Mouse (Mus musculus): Measurements from ENCODE around the gene 6030445D17Rik. TPM values are rescaled to one million over a fixed set of nuclear protein-coding genes. Genes with fewer than 3 reads are reported as not detected.
A peak's percentile ranks its signal among the peaks of the same experiment; 100 is the strongest.

Gene 6030445D17Rik
- polyA plus RNA-seq, 1 experiment from 2014 or later = 0.09 TPM

- no peak overlapping the region for H3K27ac ChIP-seq
- no peaks in the 10 kb centered on the region for H3K27me3 ChIP-seq
- no peaks in the 10 kb centered on the region for H3K4me1 ChIP-seq
- no peaks in the 10 kb centered on the region for H3K36me3 ChIP-seq
- WGBS = 78% methylated on average over 15 of the region's 15 CpGs
- H3K9ac ChIP-seq = no peak overlapping the region
- H3K4me3 ChIP-seq = no peak overlapping the region
- H3K4me2 ChIP-seq (replicated peaks) = no peak overlapping the region
- no peaks in the 10 kb centered on the region for H3K9me3 ChIP-seq
- ATAC-seq (ENCODE audit: insufficient number of reproducible peaks, insufficient read depth, low FRiP score, low TSS enrichment) = no peak
Measured at GRCm38 (mm10) chr4:136441354-136442043, 20.6 kb upstream of the 6030445D17Rik start.

- ATAC-seq (ENCODE audit: insufficient number of reproducible peaks, insufficient read depth, low FRiP score, low TSS enrichment) = no peak
- 81% methylated on average over 4 of the region's 4 CpGs for WGBS
- no peaks in the 10 kb centered on the region for H3K9me3 ChIP-seq
Measured at GRCm38 (mm10) chr4:136444561-136444960, 17.5 kb upstream of the 6030445D17Rik start.

GRCm38 (mm10) chr4:136449795-136450194 lies 12.3 kb upstream of the 6030445D17Rik start:
- ATAC-seq (ENCODE audit: insufficient number of reproducible peaks, insufficient read depth, low FRiP score, low TSS enrichment) = no peak
- Histone ChIP-seq H3K36me3 (no peaks in the 10 kb centered on the region), H3K9ac (no peak overlapping the region), H3K27me3 (no peaks in the 10 kb centered on the region), H3K4me1 (peaks cover under 1% of the 10 kb centered on the region; the same call in 1 of the 2 replicates), H3K27ac (no peak overlapping the region), H3K4me3 (no peak overlapping the region), H3K9me3 (no peaks in the 10 kb centered on the region), H3K4me2 (replicated peaks) (no peak overlapping the region)
- 90% methylated on average over 5 of the region's 5 CpGs for WGBS

More at GRCm38 (mm10) chr4:136444561-136444960, 17.5 kb upstream of the 6030445D17Rik start:
- no peaks in the 10 kb centered on the region for H3K4me1 ChIP-seq
- H3K4me3 ChIP-seq = no peak overlapping the region
- no peak overlapping the region for H3K9ac ChIP-seq
- H3K4me2 ChIP-seq (replicated peaks) = no peak overlapping the region
- no peaks in the 10 kb centered on the region for H3K27me3 ChIP-seq
- no peak overlapping the region for H3K27ac ChIP-seq
- H3K36me3 ChIP-seq = no peaks in the 10 kb centered on the region

- WGBS = 72% methylated on average over 4 of the region's 4 CpGs
- no peak overlapping the region for H3K9ac ChIP-seq
- peaks cover 5% of the 10 kb centered on the region; the same call in 1 of the 2 replicates for H3K4me1 ChIP-seq
Measured at GRCm38 (mm10) chr4:136450271-136450670, 11.8 kb upstream of the 6030445D17Rik start.

GRCm38 (mm10) chr4:136451564-136451963 lies 10.5 kb upstream of the 6030445D17Rik start:
- WGBS = 16% methylated on average over 6 of the region's 6 CpGs
- no peak overlapping the region for H3K9ac ChIP-seq

More at GRCm38 (mm10) chr4:136450271-136450670, 11.8 kb upstream of the 6030445D17Rik start:
- no peaks in the 10 kb centered on the region for H3K9me3 ChIP-seq
- H3K27ac ChIP-seq = no peak overlapping the region
- H3K27me3 ChIP-seq = no peaks in the 10 kb centered on the region
- no peaks in the 10 kb centered on the region for H3K36me3 ChIP-seq
- H3K4me2 ChIP-seq (replicated peaks) = no peak overlapping the region
- ATAC-seq (ENCODE audit: insufficient number of reproducible peaks, insufficient read depth, low FRiP score, low TSS enrichment) = no peak
- no peak overlapping the region for H3K4me3 ChIP-seq

GRCm38 (mm10) chr4:136452286-136452685 lies 9.8 kb upstream of the 6030445D17Rik start:
- WGBS = 83% methylated on average over 3 of the region's 3 CpGs
- Histone ChIP-seq H3K27ac (no peak overlapping the region), H3K4me1 (peaks cover 5% of the 10 kb centered on the region; the same call in 1 of the 2 replicates), H3K9ac (no peak overlapping the region), H3K36me3 (no peaks in the 10 kb centered on the region), H3K9me3 (no peaks in the 10 kb centered on the region), H3K4me2 (replicated peaks) (no peak overlapping the region), H3K4me3 (no peak overlapping the region), H3K27me3 (no peaks in the 10 kb centered on the region)
- no peak for ATAC-seq (ENCODE audit: insufficient number of reproducible peaks, insufficient read depth, low FRiP score, low TSS enrichment)

More at GRCm38 (mm10) chr4:136451564-136451963, 10.5 kb upstream of the 6030445D17Rik start:
- H3K4me1 ChIP-seq = peaks cover 5% of the 10 kb centered on the region; the same call in 1 of the 2 replicates
- H3K27ac ChIP-seq = no peak overlapping the region
- H3K4me3 ChIP-seq = no peak overlapping the region
- H3K4me2 ChIP-seq (replicated peaks) = no peak overlapping the region
- no peaks in the 10 kb centered on the region for H3K36me3 ChIP-seq
- no peak for ATAC-seq (ENCODE audit: insufficient number of reproducible peaks, insufficient read depth, low FRiP score, low TSS enrichment)
- no peaks in the 10 kb centered on the region for H3K9me3 ChIP-seq
- no peaks in the 10 kb centered on the region for H3K27me3 ChIP-seq

- no peak overlapping the region for H3K4me3 ChIP-seq
Measured at GRCm38 (mm10) chr4:136452792-136453191, 9.3 kb upstream of the 6030445D17Rik start.

GRCm38 (mm10) chr4:136454850-136455260 lies 7.2 kb upstream of the 6030445D17Rik start:
- Histone ChIP-seq H3K9ac (no peak overlapping the region), H3K9me3 (no peaks in the 10 kb centered on the region), H3K27ac (no peak overlapping the region), H3K4me1 (peaks cover 5% of the 10 kb centered on the region; the same call in 1 of the 2 replicates), H3K36me3 (no peaks in the 10 kb centered on the region), H3K4me2 (replicated peaks) (peak overlapping the region; percentile 39), H3K27me3 (no peaks in the 10 kb centered on the region), H3K4me3 (no peak overlapping the region)
- WGBS = 9% methylated on average over 10 of the region's 10 CpGs
- ATAC-seq (ENCODE audit: insufficient number of reproducible peaks, insufficient read depth, low FRiP score, low TSS enrichment) = no peak

More at GRCm38 (mm10) chr4:136452792-136453191, 9.3 kb upstream of the 6030445D17Rik start:
- ATAC-seq (ENCODE audit: insufficient number of reproducible peaks, insufficient read depth, low FRiP score, low TSS enrichment) = no peak
- peaks cover 5% of the 10 kb centered on the region; the same call in 1 of the 2 replicates for H3K4me1 ChIP-seq
- no peak overlapping the region for H3K27ac ChIP-seq
- H3K9ac ChIP-seq = no peak overlapping the region
- H3K27me3 ChIP-seq = no peaks in the 10 kb centered on the region
- WGBS = 65% methylated on average over 5 of the region's 5 CpGs
- H3K9me3 ChIP-seq = no peaks in the 10 kb centered on the region
- H3K36me3 ChIP-seq = no peaks in the 10 kb centered on the region
- no peak overlapping the region for H3K4me2 ChIP-seq (replicated peaks)

GRCm38 (mm10) chr4:136456516-136457218 lies 5.4 kb upstream of the 6030445D17Rik start:
- Histone ChIP-seq H3K4me2 (replicated peaks) (no peak overlapping the region), H3K4me3 (no peak overlapping the region), H3K27me3 (peaks cover 9% of the 10 kb centered on the region; the same call in 1 of the 2 replicates), H3K36me3 (no peaks in the 10 kb centered on the region), H3K9me3 (no peaks in the 10 kb centered on the region), H3K4me1 (peaks cover 7% of the 10 kb centered on the region), H3K27ac (no peak overlapping the region), H3K9ac (no peak overlapping the region)
- WGBS = 87% methylated on average over 6 of the region's 6 CpGs
- ATAC-seq (ENCODE audit: insufficient number of reproducible peaks, insufficient read depth, low FRiP score, low TSS enrichment) = no peak

GRCm38 (mm10) chr4:136458276-136458675 lies 3.8 kb upstream of the 6030445D17Rik start:
- 77% methylated on average over 7 of the region's 7 CpGs for WGBS
- no peak overlapping the region for H3K27ac ChIP-seq
- H3K4me3 ChIP-seq = no peak overlapping the region
- no peaks in the 10 kb centered on the region for H3K36me3 ChIP-seq
- peaks cover 19% of the 10 kb centered on the region for H3K4me1 ChIP-seq
- no peaks in the 10 kb centered on the region for H3K9me3 ChIP-seq
- no peak for ATAC-seq (ENCODE audit: insufficient number of reproducible peaks, insufficient read depth, low FRiP score, low TSS enrichment)
- no peak overlapping the region for H3K9ac ChIP-seq
- H3K27me3 ChIP-seq = peaks cover 20% of the 10 kb centered on the region; the same call in 1 of the 2 replicates
- no peak overlapping the region for H3K4me2 ChIP-seq (replicated peaks)

- WGBS = 86% methylated on average over 12 of the region's 12 CpGs
- no peak overlapping the region for H3K4me3 ChIP-seq
- H3K9ac ChIP-seq = no peak overlapping the region
- H3K36me3 ChIP-seq = no peaks in the 10 kb centered on the region
- no peak overlapping the region for H3K4me2 ChIP-seq (replicated peaks)
- no peaks in the 10 kb centered on the region for H3K9me3 ChIP-seq
- peaks cover 20% of the 10 kb centered on the region for H3K4me1 ChIP-seq
- peaks cover 27% of the 10 kb centered on the region for H3K27me3 ChIP-seq
- no peak for ATAC-seq (ENCODE audit: insufficient number of reproducible peaks, insufficient read depth, low FRiP score, low TSS enrichment)
- H3K27ac ChIP-seq = no peak overlapping the region
Measured at GRCm38 (mm10) chr4:136459210-136459609, 2.8 kb upstream of the 6030445D17Rik start.

GRCm38 (mm10) chr4:136461206-136461605 lies 844 bp upstream of the 6030445D17Rik start:
- Histone ChIP-seq H3K27me3 (peaks cover 31% of the 10 kb centered on the region), H3K36me3 (no peaks in the 10 kb centered on the region), H3K4me3 (no peak overlapping the region), H3K27ac (no peak overlapping the region), H3K4me1 (peaks cover 17% of the 10 kb centered on the region), H3K4me2 (replicated peaks) (no peak overlapping the region; the same call in 1 of the 2 replicates), H3K9ac (no peak overlapping the region), H3K9me3 (no peaks in the 10 kb centered on the region)
- 33% methylated on average over 4 of the region's 4 CpGs for WGBS
- no peak for ATAC-seq (ENCODE audit: insufficient number of reproducible peaks, insufficient read depth, low FRiP score, low TSS enrichment)
